Mouse (Mus musculus) lung, postnatal 10 days (tissue): ENCODE measurements around the gene 1700010B08Rik.
"Not testable (repeated sequence)": the region's sequence is repeated elsewhere in the genome, so short reads cannot be mapped to it uniquely, and the experiment has no call there.

ENCODE experiments used
- DNase-seq: peaks from one replicate; pipeline ENCODE4 v3.0.0; 2021

The 1700010B08Rik gene

DNA sequence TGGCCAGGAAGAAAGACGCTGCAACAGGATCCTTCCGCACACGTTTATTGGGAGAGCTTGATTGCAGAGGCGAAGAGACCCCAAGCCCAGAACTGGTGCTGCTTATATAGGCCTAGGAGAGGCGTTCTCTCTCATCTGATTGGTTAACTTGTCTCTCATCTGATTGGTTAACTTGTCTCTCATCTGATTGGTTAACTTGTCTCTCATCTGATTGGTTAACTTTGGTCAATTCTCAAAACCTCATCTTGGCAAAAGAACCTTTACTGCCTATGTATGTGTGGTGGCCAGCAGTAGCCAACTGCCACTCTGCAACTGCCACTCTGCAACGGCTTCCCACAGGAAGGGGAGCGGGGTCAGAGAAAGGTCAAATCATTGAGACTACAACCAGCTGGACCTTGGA is at the start of gene 1700010B08Rik:
Gene 1700010B08Rik, plus strand, starts transcription at position 301 of the 400 bp plus-strand sequence.
- DNase-seq: not testable (repeated sequence)

DNA sequence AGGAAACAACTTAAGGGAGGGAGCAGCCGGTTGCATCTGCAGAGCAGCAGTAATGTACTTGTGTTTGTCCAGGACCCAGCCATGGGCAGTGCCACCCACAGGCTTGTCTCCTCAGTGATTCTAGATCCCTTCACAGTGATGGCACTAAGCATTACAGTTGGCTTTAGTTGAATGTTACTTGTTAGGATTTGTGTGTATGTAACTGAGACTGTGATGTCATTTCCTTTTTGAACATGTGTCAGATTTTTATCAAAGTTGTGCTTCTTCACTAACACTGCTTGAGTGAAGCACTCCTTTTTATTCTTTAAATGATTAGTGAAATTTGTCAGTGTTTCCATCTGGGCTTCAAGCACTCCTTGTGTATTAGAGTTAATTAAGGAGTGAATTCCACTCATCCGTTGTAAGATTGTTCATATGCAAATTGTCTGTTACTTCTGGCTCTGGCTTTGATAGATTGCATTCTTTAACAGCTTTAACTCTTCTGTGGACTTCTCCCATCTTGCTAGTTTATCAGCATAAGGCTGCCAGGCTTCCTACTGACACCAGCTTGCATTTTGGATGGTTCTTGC is 46.8 kb upstream of the 1700010B08Rik start:
- no peak for DNase-seq

DNA sequence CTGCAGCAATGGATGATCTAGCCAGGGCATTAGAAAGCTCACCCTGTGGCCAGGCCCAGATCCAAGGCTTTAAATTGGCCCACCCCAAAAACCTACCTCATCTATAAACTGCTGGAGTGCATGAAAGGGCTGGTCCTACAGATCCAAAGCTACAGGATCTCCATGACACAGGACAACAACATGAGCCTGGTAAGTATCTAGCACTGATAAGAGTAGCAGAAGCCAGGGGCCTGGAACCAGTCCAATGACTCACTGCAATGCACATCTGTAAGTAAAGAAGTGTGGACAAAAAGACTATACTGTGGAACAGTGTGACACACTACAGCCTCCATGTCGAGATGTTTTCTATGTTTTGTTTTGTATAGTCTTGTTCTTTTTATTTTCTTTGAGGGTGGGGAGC is 45.7 kb upstream of the 1700010B08Rik start:
- no peak for DNase-seq

DNA sequence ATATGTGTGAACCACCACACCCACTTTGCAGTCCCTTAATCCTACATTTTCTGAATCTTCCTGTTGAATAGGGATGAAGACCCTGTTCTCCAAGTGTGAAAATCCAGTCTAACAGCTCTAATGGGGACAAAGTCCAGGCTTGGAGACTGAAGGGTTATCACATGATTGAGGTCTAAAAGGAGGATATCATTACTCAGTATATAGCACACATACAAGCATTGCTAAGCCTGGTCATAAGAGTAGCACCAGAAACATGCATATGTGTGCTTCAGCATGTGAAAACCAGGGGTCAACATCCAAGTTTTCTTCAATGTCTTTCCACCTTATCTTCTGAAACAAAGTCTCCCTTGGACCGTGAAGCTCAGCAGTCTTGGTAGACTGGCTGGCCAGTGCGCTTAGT is 40.6 kb upstream of the 1700010B08Rik start:
- no peak for DNase-seq

DNA sequence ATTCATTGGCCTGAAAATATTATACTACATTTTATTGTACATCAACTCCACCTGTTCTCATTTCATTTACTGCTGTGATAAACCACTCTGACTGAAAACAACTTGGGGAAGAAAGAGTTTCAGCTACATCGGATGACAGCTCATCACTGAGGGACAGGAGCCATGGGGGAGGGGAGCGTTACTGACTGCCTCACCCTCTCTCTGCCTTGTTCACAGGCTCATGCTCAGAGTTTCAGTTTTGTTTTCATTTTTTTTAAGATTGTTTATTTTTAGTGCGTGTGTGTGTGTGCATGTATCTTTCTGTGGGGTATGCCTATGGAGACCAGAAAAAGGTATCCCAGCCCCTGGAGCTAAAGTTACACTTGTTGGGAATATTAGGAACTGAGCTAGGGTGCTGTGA is 40.0 kb upstream of the 1700010B08Rik start:
- DNase-seq: peak; percentile 34

DNA sequence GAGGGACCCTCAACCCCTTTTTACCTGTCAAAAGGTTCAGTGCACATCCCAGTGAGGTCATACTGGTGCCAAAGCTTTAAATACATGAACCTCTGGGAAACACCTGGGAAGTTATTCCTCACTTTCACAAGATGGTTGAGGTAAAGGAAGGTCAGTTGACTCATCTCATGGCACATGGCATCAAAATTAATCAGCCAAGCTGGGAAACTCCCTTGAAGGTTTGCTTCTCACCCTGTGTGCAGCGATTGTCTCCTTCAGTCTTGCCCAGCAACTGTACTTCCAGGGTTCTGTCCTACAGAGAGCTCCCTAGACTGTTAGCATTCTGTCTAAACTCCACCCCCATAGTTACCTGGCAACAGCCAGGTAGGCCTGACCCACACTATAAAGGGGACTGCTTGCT is 39.1 kb upstream of the 1700010B08Rik start:
- no peak for DNase-seq

DNA sequence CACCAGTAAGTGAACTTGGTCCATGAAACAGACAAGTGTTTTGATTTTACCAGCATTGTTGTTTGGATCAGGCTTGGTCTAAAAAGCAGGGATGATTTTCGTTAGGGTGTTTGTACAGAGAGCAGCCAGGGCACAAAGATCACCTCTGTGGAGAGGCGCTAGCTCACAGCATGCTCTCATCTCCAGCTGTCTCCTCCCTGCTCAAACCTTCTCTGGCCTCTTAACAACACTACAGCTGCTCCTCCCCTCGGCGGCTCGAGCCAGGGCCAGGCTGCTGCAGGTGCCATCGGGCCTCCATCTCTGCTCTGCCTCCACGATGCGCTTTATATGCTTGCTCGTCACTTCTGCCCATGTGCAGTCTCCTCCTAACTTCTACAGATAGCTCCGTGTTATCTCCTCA is 36.4 kb upstream of the 1700010B08Rik start:
- DNase-seq: no peak

DNA sequence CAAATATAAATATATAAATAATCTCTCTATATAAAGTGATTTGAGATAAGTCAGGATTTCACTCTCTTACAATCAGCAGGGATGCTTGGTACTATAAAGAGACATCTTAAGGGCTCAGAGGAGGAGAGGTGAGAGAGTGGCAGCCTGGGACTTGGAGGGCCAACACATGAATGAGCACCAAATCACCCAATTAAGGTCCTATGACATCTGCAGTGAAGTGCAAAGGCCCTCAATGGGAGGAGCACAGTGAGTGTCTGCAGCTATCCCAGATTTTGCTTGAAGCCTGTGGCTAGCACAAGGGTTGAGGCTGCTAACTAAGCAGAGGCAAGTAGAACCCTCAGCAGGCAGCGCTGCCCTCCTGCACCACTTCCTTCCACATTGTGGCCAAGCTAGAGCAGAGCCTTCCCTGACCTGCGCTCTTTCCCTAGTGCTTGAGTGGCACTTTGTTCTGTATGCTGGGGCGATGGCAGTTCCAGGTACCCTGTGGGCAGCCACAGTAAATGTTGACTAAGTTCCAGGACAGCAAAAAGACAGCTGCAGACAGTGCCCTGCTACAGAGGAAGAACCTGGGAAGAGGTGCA is 33.3 kb upstream of the 1700010B08Rik start:
- DNase-seq: no peak

DNA sequence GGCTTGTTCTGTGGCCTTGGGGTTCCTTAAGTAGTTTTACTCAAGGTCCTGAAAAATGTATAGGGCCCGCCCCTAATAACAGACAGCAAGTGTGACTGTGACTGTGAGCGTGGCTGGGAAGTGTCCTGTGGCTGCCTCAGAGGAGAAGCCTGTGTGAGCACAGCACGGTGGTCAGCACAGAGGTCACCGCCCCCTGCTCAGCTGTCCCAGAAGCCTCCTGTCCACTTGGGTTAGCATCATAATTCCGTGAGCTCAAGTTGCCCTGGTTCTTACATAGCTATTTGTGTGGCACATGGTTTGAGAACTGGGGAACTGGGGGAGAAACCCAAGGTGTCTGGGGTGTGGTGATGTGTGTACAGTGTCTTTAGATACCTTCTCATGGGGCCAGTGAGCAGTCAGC is 31.9 kb upstream of the 1700010B08Rik start:
- no peak for DNase-seq

DNA sequence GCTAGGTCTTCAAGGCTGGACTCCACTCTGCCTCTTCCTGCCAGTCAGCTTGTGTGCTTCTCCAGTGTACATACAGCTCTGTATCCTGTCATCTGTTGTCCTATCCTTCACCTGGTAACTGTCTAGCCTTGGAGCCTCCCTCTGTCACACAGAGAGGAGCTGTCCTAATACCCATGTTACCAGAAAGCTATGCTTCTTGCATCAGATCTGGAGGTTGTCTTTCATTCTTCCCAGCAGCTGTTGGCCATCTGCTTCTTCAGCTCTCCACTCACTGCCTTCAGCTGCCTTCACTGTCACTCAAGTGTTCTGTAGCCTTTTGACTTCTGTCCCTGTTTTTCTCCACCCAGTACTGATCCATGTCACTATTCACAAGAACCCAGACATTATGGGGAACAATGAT is 29.4 kb upstream of the 1700010B08Rik start:
- DNase-seq: peak; percentile 34

DNA sequence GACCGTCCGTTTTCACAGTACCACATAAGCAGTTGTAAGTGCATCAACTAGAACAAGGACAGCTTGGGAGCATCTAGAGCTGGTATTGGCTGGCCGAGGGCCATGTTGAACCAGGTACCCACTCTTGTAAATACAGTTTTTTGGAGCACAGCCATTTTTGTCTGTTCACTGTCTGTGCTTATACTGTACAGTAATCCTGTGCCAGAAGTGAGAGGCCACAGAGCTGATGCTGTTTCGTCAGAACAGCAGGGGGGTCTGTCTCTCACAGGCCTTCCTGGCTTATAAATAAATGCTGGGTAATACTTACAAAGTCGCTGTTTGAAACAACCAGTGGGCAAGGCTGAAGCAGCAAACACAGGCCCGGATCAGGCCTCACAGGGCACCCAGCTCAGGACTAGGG is 27.5 kb upstream of the 1700010B08Rik start:
- DNase-seq: no peak

DNA sequence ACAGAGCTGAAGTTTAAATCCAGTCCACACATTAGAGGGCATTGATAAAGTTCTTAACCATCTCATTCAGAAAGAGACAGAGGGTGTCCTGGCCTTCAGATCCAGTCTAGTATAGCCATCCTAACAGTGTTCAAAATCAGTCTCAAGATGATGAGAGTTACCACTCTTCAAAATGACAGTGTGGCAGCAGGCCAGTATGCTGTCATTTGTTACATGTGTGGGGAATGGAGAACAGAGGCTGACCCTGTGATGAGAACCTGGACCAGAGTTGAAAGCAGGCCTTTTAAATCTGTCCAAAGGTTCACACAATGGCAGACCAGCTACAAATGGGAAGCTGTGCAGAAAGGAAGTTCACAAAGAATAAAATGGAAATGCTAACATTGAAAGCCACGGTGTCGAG is 26.5 kb upstream of the 1700010B08Rik start:
- DNase-seq: peak; percentile 37

DNA sequence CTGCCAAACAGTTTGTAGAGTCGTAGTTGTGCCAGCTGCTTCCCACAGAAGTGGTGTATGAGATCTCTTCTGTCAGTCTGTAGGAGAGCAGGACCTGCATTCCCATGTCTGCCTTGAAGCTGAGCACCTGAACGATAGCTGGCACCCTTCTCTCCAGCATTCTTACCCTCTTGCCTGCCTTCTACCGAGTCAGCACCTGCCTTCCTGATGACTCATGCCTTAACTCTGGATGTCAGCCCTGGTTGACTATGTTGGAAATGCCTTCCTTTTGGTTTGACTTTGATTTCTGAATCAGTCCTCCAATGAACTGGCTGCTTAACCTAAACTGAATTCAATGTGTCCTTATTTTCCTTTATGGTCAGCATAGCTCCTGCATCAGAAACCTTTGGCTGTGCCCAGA is 20.4 kb upstream of the 1700010B08Rik start:
- no peak for DNase-seq

DNA sequence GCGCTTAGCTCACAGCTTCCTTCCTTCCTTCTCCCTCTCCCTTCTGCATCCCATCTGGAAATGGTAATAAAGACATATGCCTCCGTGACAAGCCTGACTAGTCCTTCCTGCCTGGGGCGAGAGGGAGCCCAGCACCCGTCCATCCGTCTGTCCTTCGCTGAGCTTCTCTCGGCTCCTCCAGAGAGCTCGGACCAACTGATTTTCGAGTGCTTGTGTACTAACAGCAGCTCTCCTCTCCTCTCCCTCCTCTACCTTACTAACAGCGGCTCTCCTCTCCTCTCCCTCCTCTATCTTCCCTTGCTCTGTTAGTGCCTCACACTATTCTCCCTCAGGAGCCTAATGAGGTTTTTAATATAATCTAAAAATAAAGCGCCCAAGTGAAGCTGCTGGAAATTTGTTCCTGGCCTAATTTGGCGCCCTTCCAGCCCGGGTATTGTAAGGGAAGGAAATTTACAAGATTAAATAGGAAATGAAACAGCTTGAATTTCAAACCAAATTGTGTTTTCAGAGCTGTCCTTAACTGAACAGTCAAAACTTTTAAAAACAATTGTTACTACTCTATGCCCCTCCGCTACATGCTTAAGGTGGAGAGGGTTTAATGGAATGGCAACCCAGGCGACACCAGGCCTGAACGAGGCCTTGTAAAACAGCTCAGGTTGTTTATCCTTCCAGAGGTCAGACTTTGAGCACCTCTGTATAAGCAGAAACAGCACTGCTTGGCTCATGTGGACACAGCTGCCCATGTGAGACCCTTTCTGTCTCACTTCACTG is 16.9 kb upstream of the 1700010B08Rik start:
- DNase-seq: peak; percentile 31

DNA sequence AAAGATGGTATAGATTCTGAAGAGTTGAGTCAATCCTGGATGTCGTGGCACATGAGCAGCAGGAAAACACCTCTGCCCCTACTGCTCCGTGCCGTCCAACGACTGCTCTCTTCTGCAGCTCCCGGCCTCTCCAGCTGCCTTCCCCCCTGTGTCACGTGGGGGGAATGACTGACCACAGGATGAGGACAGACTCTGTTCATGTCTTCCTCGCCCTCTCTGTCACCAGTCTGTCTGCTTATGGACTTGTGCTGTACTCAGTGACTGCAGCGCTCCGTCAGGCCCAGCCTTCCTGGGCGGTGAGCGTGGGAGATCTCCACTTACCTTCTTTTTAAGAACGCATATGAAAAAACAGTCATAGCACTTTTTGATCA is 16.4 kb upstream of the 1700010B08Rik start:
- DNase-seq: no peak

DNA sequence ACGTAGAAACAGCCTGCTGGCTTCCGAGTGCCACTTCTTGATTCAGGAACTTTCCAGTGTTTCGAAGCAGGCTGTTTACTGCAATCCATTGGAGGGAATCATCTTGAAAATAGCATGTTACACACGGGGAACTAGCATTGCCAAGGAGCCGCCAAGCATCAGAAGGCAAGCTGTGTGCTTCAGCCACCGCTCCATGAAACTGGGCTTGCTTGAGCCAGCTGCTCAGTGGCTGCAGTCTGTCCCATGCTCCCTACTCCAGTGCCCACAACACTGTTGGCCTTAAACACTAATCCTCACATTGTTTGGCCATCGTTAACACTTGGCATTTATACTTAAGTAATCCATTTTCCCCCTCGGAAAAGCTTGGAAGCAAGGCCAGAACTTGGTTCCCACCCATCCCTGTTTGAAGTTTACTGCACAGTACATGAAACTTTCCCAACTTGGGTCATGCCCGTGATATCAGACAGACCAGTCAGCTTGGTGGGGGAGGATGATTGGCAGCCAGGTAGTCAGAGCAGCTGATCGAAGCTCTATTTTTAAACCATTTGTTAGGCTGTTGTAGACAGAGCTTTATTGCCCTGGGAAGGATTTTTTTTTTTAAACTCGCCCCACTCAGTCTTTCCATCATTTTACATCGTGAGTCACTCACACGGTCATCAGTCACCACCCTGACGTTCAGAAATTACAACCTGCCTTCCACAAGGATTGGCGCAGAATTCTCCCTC is 13.2 kb upstream of the 1700010B08Rik start:
- no peak for DNase-seq

DNA sequence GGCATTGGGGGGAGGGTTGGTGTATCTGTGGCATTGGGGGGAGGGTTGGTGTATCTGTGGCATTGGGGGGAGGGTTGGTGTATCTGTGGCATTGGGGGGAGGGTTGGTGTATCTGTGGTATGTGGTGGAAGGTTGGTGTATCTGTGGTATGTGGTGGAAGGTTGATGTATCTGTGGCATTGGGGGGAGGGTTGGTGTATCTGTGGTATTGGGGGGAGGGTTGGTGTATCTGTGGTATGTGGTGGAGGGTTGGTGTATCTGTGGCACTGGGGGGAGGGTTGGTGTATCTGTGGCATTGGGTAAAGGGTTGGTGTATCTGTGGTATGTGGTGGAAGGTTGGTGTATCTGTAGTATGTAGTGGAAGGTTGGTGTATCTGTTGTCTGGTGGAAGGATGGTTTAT is 11.6 kb upstream of the 1700010B08Rik start:
- DNase-seq: not testable (repeated sequence)

DNA sequence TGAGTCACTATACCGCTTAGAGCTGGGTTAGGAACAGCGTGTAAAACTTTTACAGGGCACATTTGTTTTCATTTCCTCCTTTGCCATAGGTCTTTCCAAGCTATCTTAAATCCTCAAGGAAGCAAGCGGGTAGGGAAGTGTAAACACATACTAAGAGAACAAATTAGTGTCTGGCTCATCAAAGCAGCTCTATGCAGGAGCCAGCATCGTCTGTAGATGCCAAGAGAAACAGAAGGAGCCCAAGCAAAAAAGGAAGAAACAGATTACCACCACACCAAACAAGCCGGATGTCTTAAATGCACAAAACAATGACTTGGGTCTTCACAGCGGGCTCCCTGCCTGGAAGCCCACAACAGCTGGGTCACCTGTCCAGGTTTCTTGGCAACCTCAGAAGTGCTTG is 9.0 kb upstream of the 1700010B08Rik start:
- DNase-seq: no peak

DNA sequence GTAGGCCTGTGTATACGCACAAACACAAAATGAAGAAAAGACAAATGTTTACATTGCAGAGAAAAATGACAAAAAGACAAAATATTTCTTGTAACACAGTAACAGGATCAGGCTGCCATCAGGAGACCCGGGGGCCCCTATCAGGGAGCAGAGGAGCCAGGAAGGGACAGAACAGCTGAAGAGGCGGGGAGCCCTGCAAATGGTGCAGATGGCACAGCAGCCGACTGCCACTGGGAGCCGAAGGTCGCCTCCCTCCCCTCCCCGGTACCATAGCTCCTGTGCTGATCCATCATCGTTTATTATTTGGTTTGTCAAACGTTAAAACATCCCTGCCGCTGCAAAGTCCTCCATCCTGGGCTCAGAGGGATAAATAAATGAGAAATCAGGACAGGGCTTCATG is 6.6 kb upstream of the 1700010B08Rik start:
- no peak for DNase-seq

DNA sequence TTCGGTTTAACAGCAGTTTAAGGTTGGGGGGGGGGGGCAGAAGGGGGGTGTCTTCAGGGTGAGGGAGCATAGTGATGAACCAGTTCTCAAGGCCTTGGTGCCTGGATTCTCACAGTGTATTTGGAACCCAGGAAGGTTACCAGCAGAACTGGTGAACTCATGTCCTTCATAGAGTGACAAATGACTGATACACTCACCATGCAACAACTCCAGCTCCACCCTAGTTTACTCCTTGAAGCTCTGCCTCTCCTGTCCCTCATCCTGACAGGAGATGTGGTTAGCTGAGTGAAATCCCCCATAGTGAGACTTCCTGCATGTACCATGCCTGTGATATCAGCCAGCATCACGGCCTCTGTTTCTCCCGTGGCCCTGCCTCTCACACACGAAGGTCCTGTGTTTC is 6.0 kb upstream of the 1700010B08Rik start:
- no peak for DNase-seq

DNA sequence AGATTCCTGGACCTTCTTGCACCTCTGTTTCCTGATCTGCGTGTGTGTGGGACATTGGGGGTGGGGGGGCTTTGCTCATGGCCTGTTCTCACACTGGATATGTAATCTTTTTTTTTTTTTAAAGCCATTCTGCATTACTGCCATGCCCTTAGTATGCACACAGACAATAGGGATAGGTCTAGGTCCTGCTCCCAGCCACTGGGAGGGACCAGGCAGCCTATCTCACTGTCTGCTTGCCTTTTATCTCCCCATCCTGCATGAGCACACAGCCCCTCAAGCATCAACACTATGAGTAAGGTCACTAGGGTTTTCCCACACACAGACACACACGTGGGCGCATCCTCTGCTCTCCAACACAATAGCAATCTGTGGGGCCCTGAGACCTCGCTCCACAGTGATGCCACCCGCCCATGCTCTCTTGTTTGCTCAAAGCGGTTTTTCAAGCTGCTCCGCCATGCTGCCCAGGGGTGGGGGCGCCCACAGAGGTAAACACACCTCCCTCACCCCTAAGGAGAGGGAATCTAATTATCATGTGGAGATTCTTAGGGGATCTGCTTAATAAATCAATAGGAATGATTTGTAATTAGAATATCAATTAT is 4.5 kb upstream of the 1700010B08Rik start:
- DNase-seq: no peak

DNA sequence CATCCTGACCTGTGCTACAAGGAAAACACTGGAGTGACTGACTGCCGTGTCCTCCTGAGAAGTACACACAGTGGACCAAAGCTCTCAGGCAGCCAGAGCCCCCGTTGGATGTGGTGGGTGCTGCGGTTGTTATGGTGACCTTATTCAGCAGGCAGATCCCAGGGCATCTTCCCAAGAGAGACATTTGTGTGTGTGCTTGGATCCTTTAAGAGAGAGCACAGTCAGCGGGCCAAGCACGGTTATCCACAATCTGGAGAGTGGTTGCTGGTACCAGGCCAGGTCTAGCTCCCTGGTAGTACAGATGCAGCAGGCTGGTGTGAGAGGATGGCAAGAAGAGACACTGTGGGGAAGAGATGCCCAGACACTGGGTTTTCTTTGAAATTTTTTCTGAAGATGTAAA is 2.2 kb upstream of the 1700010B08Rik start:
- DNase-seq: no peak

DNA sequence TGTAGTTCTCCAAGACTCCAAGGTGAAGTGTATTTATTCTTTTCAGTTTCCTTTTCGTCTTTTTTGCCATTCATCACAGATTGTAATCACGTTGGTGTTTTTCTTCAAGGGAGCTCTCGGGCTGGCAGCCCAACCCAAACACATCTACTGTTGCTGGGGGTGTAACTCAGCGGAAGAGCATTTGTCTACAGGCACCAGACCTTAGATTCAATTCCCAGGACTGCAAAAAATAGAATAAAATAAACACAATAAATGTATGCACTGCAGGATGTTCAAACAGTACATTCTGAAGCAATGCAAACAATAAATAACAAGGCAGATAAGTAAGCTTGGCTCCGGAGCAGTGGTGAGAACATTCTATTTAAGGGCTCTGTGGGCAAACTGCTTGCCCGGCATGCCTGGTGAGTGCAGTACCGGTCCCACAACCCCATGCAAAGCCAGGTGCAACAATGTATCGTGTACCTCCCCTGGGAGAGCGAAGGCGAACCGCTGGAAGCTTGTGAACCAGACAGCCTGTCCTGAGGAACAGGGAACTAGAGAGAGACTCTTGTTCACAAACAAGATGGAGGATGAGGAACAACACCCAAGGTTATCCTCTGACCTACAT is 3.1 kb downstream of the 1700010B08Rik start:
- DNase-seq: no peak
